Mouse (Mus musculus) lung, postnatal 14 days (tissue): ENCODE results near the gene Naf1.

ENCODE experiments used
- DNase-seq: peaks from one replicate; pipeline ENCODE4 v3.0.0; 2021

Gene Naf1

GRCm38 (mm10) chr8:66860023-66860422 is at the start of gene Naf1:
TSS of gene Naf1 (plus strand) at chr8:66860217.
- DNase-seq, result peak; percentile 95

GRCm38 (mm10) chr8:66860921-66861588 is 1.0 kb downstream of the Naf1 start:
- peak; percentile 23 for DNase-seq

- DNase-seq, result no peak
These were observed 1.8 kb downstream of the Naf1 start for GRCm38 (mm10) chr8:66861589-66862500.

- DNase-seq, result no peak
These were observed 3.7 kb downstream of the Naf1 start for GRCm38 (mm10) chr8:66863761-66864160.

GRCm38 (mm10) chr8:66865120-66865519 is 5.1 kb downstream of the Naf1 start:
- no peak for DNase-seq

- no peak for DNase-seq
These were observed 7.7 kb downstream of the Naf1 start for GRCm38 (mm10) chr8:66867679-66868078.

GRCm38 (mm10) chr8:66869211-66869932 is 9.4 kb downstream of the Naf1 start:
- no peak for DNase-seq

- no peak for DNase-seq
These were observed 23.8 kb downstream of the Naf1 start for GRCm38 (mm10) chr8:66883866-66884265.

- no peak for DNase-seq
These were observed 31.9 kb downstream of the Naf1 start for GRCm38 (mm10) chr8:66891879-66892278.

- DNase-seq, result no peak
These were observed 45.0 kb downstream of the Naf1 start for GRCm38 (mm10) chr8:66905000-66905399.

GRCm38 (mm10) chr8:66905557-66905956 is 45.5 kb downstream of the Naf1 start:
- DNase-seq, result no peak

- no peak for DNase-seq
These were observed 46.1 kb downstream of the Naf1 start for GRCm38 (mm10) chr8:66906116-66906515.

GRCm38 (mm10) chr8:66910684-66911083 is 50.7 kb downstream of the Naf1 start:
- no peak for DNase-seq

GRCm38 (mm10) chr8:66913616-66914536 is 53.9 kb downstream of the Naf1 start:
- peak; percentile 60 for DNase-seq

- DNase-seq, result no peak
These were observed 56.0 kb downstream of the Naf1 start for GRCm38 (mm10) chr8:66916056-66916455.

- no peak for DNase-seq
These were observed 57.9 kb downstream of the Naf1 start for GRCm38 (mm10) chr8:66917695-66918467.

- no peak for DNase-seq
These were observed 58.5 kb downstream of the Naf1 start for GRCm38 (mm10) chr8:66918471-66918870.

GRCm38 (mm10) chr8:66933746-66934145 is 73.7 kb downstream of the Naf1 start:
- DNase-seq, result no peak

- no peak for DNase-seq
These were observed 76.2 kb downstream of the Naf1 start for GRCm38 (mm10) chr8:66936236-66936635.
